Mouse (Mus musculus) stomach, embryonic 14.5 days (tissue): Measurements from ENCODE around the gene Prr19. TPM values are rescaled to one million over a fixed set of nuclear protein-coding genes. Genes with fewer than 3 reads are reported as not detected.

ENCODE experiments used
- ATAC-seq: fragments of 200-750 bp; cut with Nextera tagmentation; 2 replicates; pipeline ENCODE4 v1.8.0; 2017; ENCODE audit warnings: low read depth, moderate TSS enrichment; ENCODE audit not compliant: insufficient number of reproducible peaks, insufficient read depth, low FRiP score
- H3K27ac ChIP-seq: fragments of 300-500 bp; sonication (generic); 2 replicates; pipeline ENCODE4 v1.5.1; 2014; ENCODE audit warnings: mild to moderate bottlenecking, low read length, moderate library complexity, mixed read lengths
- H3K27me3 ChIP-seq: fragments of 300-500 bp; sonication (generic); 2 replicates; pipeline ENCODE4 v1.6.1; 2014; ENCODE audit warnings: low read length, control low read depth, mixed read lengths; ENCODE audit not compliant: control insufficient read depth, insufficient read depth
- H3K36me3 ChIP-seq: fragments of 300-500 bp; sonication (generic); 2 replicates; pipeline ENCODE4 v1.6.1; 2014; ENCODE audit warnings: mild to moderate bottlenecking, control low read depth, low read length, moderate library complexity, mixed read lengths; ENCODE audit not compliant: control insufficient read depth, insufficient read depth
- H3K4me1 ChIP-seq: fragments of 300-500 bp; sonication (generic); 2 replicates; pipeline ENCODE4 v1.6.1; 2014; ENCODE audit warnings: low read length, control low read depth, mixed read lengths; ENCODE audit not compliant: control insufficient read depth, insufficient read depth
- H3K4me2 ChIP-seq: fragments of 300-500 bp; sonication (generic); replicated peaks from 2 replicates; pipeline ENCODE4 v1.6.1; 2014; ENCODE audit warnings: low read depth, low read length, control low read depth
- H3K4me3 ChIP-seq: fragments of 300-500 bp; sonication (generic); 2 replicates; pipeline ENCODE4 v1.5.1; 2014; ENCODE audit warnings: low read depth, low read length, control low read depth
- H3K9ac ChIP-seq: fragments of 300-500 bp; sonication (generic); replicated peaks from 2 replicates; pipeline ENCODE4 v1.6.1; 2014; ENCODE audit warnings: low read depth, mild to moderate bottlenecking, control low read depth, low read length, moderate library complexity, mixed read lengths
- H3K9me3 ChIP-seq: fragments of 300-500 bp; sonication (generic); 2 replicates; pipeline ENCODE4 v1.6.1; 2016; ENCODE audit warnings: low read depth, low read length, control low read depth; ENCODE audit not compliant: control insufficient read depth
- WGBS: fragments of 180-500 bp; shearing (Covaris S2); extraction: QIAGEN DNeasy Blood & Tissue Kit; methylation state at CpG from one replicate; pipeline ENCODE4 v1.1.7; 2014; 5-methylcytosine and 5-hydroxymethylcytosine counted together
- polyA plus RNA-seq: library from polyadenylated mRNA; unstranded; fragments of >200 nt; fragmentation: Nextera tagmentation; extraction: Ambion mirVana; gene quantifications from 2 replicates; pipeline ENCODE4 v1.2.1, GENCODE M21; 2014

Gene Prr19
- polyA plus RNA-seq, 1 experiment from 2014 or later, result 1.1 TPM

GRCm38 (mm10) chr7:25274571-25274970, 26.6 kb upstream of the Prr19 start:
- no peak overlapping the region for H3K27ac ChIP-seq
- H3K9me3 ChIP-seq, result no peaks in the 10 kb centered on the region
- ATAC-seq, result no peak
- H3K36me3 ChIP-seq, result peaks cover 17% of the 10 kb centered on the region
- no peak overlapping the region for H3K4me2 ChIP-seq
- no peak overlapping the region for H3K4me3 ChIP-seq
- peaks cover 33% of the 10 kb centered on the region for H3K4me1 ChIP-seq
- 27% methylated on average over 5 of the region's 5 CpGs for WGBS
- H3K9ac ChIP-seq, result no peak overlapping the region
- no peaks in the 10 kb centered on the region for H3K27me3 ChIP-seq

DNA sequence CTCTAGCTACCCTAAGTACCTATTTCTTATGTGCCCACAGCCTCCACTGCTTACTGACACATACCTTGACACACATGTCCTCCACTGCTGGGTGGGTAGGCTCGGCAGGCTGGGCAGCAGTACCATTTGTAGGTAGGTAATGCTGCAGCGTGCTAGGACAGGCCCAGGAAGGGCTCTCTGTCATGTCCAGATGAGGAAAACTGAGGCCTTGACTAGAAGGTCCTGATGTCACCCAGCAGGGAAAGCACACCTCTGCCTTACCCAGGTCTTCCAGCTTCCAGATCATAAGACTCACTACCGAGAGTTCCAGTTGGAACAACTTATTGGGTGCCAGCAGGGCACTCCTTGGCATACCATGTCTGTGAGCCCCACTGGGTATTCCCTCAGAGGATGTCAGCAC, 26.2 kb upstream of the Prr19 start:
- no peaks in the 10 kb centered on the region for H3K9me3 ChIP-seq
- H3K4me2 ChIP-seq, result no peak overlapping the region

GRCm38 (mm10) chr7:25275555-25276298, 25.5 kb upstream of the Prr19 start:
- peak overlapping the region; percentile 99 for H3K27ac ChIP-seq
- no peak overlapping the region for H3K9ac ChIP-seq
- H3K36me3 ChIP-seq, result peaks cover 17% of the 10 kb centered on the region
- WGBS, result 48% methylated on average over 9 of the region's 9 CpGs
- no peaks in the 10 kb centered on the region for H3K9me3 ChIP-seq
- no peak for ATAC-seq
- no peak overlapping the region for H3K4me2 ChIP-seq
- H3K4me1 ChIP-seq, result peaks cover 40% of the 10 kb centered on the region
- H3K4me3 ChIP-seq, result no peak overlapping the region
- no peaks in the 10 kb centered on the region for H3K27me3 ChIP-seq

More for the DNA sequence above, 26.2 kb upstream of the Prr19 start:
- 78% methylated on average over 3 of the region's 3 CpGs for WGBS
- no peak for ATAC-seq
- Histone ChIP-seq H3K27ac (peak overlapping the region; percentile 99; the same call in 1 of the 2 replicates), H3K36me3 (peaks cover 17% of the 10 kb centered on the region), H3K4me1 (peaks cover 33% of the 10 kb centered on the region), H3K9ac (no peak overlapping the region), H3K4me3 (no peak overlapping the region), H3K27me3 (no peaks in the 10 kb centered on the region)

DNA sequence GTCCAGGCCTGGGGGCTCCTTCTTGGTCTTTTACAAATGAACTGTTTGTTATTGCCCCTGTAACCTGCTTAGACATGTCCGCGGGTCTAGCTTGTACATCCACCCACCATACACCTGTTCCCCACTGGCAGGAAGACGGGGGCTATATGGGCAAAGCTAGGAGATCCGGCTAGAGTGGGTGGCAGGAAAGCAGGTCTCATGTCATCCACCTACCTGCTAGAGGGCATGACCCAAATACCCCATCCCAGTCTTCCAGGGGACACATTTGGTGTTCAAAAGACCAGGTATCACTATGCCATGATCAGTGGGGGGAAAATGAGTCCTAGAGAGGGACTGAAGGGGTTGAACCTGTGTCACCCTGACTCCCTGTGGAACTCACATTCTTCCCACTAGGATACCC, 23.8 kb upstream of the Prr19 start:
- H3K9ac ChIP-seq, result peak overlapping the region; percentile 40
- no peaks in the 10 kb centered on the region for H3K27me3 ChIP-seq
- no peaks in the 10 kb centered on the region for H3K9me3 ChIP-seq
- WGBS, result 66% methylated on average over 4 of the region's 4 CpGs
- peak overlapping the region; percentile 86 for H3K4me3 ChIP-seq
- peaks cover 8% of the 10 kb centered on the region for H3K36me3 ChIP-seq
- H3K4me2 ChIP-seq, result peak overlapping the region; percentile 71
- no peak for ATAC-seq
- peaks cover 48% of the 10 kb centered on the region for H3K4me1 ChIP-seq
- peak overlapping the region; percentile 99 for H3K27ac ChIP-seq

GRCm38 (mm10) chr7:25277998-25278340, 23.2 kb upstream of the Prr19 start:
- peak overlapping the region; percentile 40 for H3K9ac ChIP-seq
- H3K4me2 ChIP-seq, result peak overlapping the region; percentile 71
- no peaks in the 10 kb centered on the region for H3K9me3 ChIP-seq
- peaks cover 48% of the 10 kb centered on the region for H3K4me1 ChIP-seq
- H3K27ac ChIP-seq, result peak overlapping the region; percentile 99
- no peaks in the 10 kb centered on the region for H3K27me3 ChIP-seq
- peak overlapping the region; percentile 86 for H3K4me3 ChIP-seq
- ATAC-seq, result no peak
- 9% methylated on average over 4 of the region's 4 CpGs for WGBS
- peaks cover 4% of the 10 kb centered on the region for H3K36me3 ChIP-seq

DNA sequence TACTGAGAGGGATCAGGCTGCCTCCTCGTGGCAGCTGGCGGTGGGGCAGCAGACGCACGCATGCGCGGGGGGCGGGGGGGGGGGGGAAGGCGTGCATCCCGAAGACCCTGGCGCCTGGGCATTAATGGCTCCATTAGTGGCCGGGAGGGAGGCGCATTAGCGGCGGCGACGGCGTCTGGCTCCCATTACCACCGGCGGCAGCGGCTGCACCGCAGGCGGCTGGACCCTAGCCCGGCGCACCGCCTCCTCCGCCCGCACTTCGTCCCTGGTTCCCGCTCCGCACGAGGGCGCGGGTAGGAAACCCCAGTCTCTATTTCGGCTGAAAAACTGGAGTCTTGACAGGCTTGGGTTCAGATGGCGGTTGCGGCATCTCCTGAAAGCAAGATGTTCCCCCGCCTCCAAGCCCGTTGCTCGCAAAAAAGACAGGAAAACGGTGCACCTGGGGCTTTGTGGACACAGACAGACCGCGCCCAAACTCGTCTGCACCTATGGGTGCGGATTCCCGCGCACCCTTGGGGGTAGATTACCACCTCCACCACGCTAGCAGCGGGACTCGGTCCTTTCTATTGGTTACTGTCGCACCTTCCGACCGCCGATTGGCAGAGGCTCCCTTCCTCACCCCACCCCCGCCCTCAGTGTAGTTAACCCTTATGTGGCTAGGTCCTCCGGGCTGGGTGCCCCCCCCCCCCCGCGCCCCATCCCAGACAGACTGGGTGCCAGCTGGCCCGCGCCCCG, 22.7 kb upstream of the Prr19 start:
- H3K4me2 ChIP-seq, result peak overlapping the region; percentile 71
- WGBS, result under 1% methylated on average over 59 of the region's 60 CpGs
- peak overlapping the region; percentile 99 for H3K27ac ChIP-seq
- no peaks in the 10 kb centered on the region for H3K9me3 ChIP-seq
- H3K9ac ChIP-seq, result peak overlapping the region; percentile 68
- H3K36me3 ChIP-seq, result peaks cover 2% of the 10 kb centered on the region
- peak; percentile 61 for ATAC-seq
- peaks cover 53% of the 10 kb centered on the region for H3K4me1 ChIP-seq
- H3K27me3 ChIP-seq, result no peaks in the 10 kb centered on the region
- peak overlapping the region; percentile 86 for H3K4me3 ChIP-seq

GRCm38 (mm10) chr7:25279076-25279860, 21.9 kb upstream of the Prr19 start:
- peak overlapping the region; percentile 86 for H3K4me3 ChIP-seq
- under 1% methylated on average over 46 of the region's 49 CpGs for WGBS
- ATAC-seq, result peak; percentile 47
- peak overlapping the region; percentile 68 for H3K9ac ChIP-seq
- peaks cover 61% of the 10 kb centered on the region for H3K4me1 ChIP-seq
- peak overlapping the region; percentile 99 for H3K27ac ChIP-seq
- no peaks in the 10 kb centered on the region for H3K27me3 ChIP-seq
- H3K4me2 ChIP-seq, result peak overlapping the region; percentile 71
- no peaks in the 10 kb centered on the region; the same call in 1 of the 2 replicates for H3K36me3 ChIP-seq
- no peaks in the 10 kb centered on the region for H3K9me3 ChIP-seq
